Mouse (Mus musculus) gastrocnemius, adult 8-10 months (tissue): Measurements from ENCODE around the gene Cend1. TPM values are rescaled to one million over a fixed set of nuclear protein-coding genes. Genes with fewer than 3 reads are reported as not detected.
A peak's percentile ranks its signal among the peaks of the same experiment; 100 is the strongest.

ENCODE experiments used
- DNase-seq, 2 experiments: peaks; one replicate each; pipeline ENCODE4 v3.0.0; 2022; ENCODE audit warnings: low spot score in 2 of 2
- total RNA-seq, 4 experiments: library from RNA; stranded (reverse); gene quantifications; 2 replicates each; pipeline ENCODE4 v1.2.4; 2022

Cend1 gene
- total RNA-seq, 4 experiments from 2014 or later: 0.16 to 0.48 TPM; not detected in 2

- DNase-seq: no peak
These were observed 14.5 kb upstream of the Cend1 start, which contains the start of gene Pidd1 for GRCm38 (mm10) chr7:141443828-141444237. Gene Pidd1, minus strand, starts transcription at chr7:141444025.

- no peak for DNase-seq
These were observed 14.0 kb upstream of the Cend1 start for GRCm38 (mm10) chr7:141443081-141443821.

GRCm38 (mm10) chr7:141442199-141442598 is 12.9 kb upstream of the Cend1 start:
- DNase-seq: no peak

GRCm38 (mm10) chr7:141441460-141441859 is 12.2 kb upstream of the Cend1 start:
- DNase-seq: no peak

GRCm38 (mm10) chr7:141440613-141441012 is 11.3 kb upstream of the Cend1 start:
- no peak for DNase-seq

GRCm38 (mm10) chr7:141439811-141440210 is 10.5 kb upstream of the Cend1 start:
- DNase-seq: no peak

GRCm38 (mm10) chr7:141439140-141439679 is 9.9 kb upstream of the Cend1 start:
- DNase-seq: no peak

GRCm38 (mm10) chr7:141438201-141438968 is 9.1 kb upstream of the Cend1 start:
- no peak for DNase-seq

- peak; percentile 65 to 68 for DNase-seq
These were observed 8.2 kb upstream of the Cend1 start, which contains the start of gene Slc25a22 for GRCm38 (mm10) chr7:141437178-141438120. Gene Slc25a22, minus strand, starts transcription at chr7:141437892.

GRCm38 (mm10) chr7:141436523-141436892 is 7.2 kb upstream of the Cend1 start:
- DNase-seq: no peak

GRCm38 (mm10) chr7:141435856-141436522 is 6.7 kb upstream of the Cend1 start:
- no peak for DNase-seq

- DNase-seq: no peak
These were observed 6.0 kb upstream of the Cend1 start for GRCm38 (mm10) chr7:141435129-141435855.

GRCm38 (mm10) chr7:141434464-141434863 is 5.2 kb upstream of the Cend1 start:
- DNase-seq: no peak

GRCm38 (mm10) chr7:141433517-141434400 is 4.5 kb upstream of the Cend1 start:
- no peak for DNase-seq

- no peak for DNase-seq
These were observed 3.6 kb upstream of the Cend1 start for GRCm38 (mm10) chr7:141432741-141433516.

GRCm38 (mm10) chr7:141432186-141432611 is 2.9 kb upstream of the Cend1 start:
- no peak for DNase-seq

GRCm38 (mm10) chr7:141431434-141432185 is 2.3 kb upstream of the Cend1 start:
- no peak for DNase-seq
